Mouse (Mus musculus) thymus, postnatal 0 days (tissue): ENCODE results near the gene Camk2b. TPM values are rescaled to one million over a fixed set of nuclear protein-coding genes. Genes with fewer than 3 reads are reported as not detected.
"Not testable (repeated sequence)": the region's sequence is repeated elsewhere in the genome, so short reads cannot be mapped to it uniquely, and the experiment has no call there.

Source experiments
- DNase-seq: peaks from one replicate; pipeline ENCODE4 v3.0.0-alpha.2; 2015; ENCODE audit warnings: low spot score
- polyA plus RNA-seq: library from polyadenylated mRNA; unstranded; fragments of >200 nt; fragmentation: Nextera tagmentation; extraction: Ambion mirVana; gene quantifications from 2 replicates; pipeline ENCODE4 v1.2.1, GENCODE M21; 2015

The Camk2b gene
- polyA plus RNA-seq, 1 experiment from 2014 or later, result 2.3 TPM

GRCm38 (mm10) chr11:5949586-5950352 lies 116.4 kb downstream of the Camk2b start, which contains the start of gene Gck:
Gene Gck, minus strand, starts transcription at chr11:5950081.
- DNase-seq, result no peak

- DNase-seq, result no peak
Observed at GRCm38 (mm10) chr11:5948546-5949250, 117.5 kb downstream of the Camk2b start.

- no peak for DNase-seq
Observed at GRCm38 (mm10) chr11:5947796-5948195, 118.4 kb downstream of the Camk2b start.

GRCm38 (mm10) chr11:5945096-5945495 lies 121.1 kb downstream of the Camk2b start:
- no peak for DNase-seq

DNA sequence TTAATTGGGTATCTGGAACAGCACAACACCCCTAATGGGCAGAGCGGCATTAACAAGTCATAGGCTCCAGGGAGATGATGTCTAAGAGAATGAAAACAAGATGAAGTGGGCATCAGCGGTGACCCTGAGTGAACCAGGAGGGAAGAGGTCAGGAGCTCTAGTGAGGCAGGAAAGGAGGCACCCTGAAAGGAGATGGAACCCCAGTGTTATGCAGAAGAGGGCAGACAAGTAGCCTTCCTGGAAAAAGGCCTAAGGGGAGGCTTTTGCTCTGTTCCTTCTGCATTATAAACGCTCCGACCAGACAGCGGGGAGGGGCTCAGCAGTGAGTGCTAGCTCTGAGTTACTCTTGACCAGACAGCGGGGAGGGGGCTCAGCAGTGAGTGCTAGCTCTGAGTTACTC lies 123.2 kb downstream of the Camk2b start:
- no peak for DNase-seq

DNA sequence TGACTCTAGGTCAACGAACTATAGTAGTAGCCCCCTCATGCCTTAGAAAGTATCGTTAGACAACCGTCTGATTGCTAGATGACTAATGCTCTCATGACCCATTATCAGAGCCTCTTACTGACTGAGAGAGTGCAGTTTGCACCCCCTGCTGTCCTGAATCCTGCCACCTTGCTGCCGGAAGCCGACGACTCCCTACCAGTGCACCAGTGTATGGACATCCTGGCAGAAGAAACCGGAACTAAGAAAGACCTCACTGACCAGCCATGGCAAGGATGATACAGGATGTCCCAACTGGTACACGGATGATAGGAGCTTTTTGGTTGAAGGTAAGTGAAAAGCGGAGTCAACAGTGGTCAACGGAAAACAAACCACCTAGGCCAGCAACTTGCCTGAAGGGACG lies 131.6 kb downstream of the Camk2b start:
- not testable (repeated sequence) for DNase-seq

DNA sequence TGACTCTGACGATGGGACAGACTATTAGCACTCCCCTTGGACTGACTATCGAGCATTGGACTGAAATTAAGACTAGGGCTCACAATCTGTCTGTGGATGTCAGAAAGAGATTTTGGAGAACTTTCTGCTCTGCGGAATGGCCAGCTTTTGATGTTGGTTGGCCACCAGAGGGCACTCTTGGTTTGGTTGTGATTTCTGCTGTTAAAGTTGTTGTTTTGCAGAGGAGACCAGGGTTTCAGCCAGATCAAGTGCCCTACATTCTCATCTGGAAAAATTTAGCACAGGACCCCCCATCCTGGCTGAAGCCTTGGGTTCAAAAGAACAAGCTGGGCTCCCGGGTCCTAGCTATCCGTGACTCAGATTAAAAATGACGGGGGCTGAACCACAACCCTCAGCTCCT lies 134.2 kb downstream of the Camk2b start:
- DNase-seq, result peak; percentile 20

DNA sequence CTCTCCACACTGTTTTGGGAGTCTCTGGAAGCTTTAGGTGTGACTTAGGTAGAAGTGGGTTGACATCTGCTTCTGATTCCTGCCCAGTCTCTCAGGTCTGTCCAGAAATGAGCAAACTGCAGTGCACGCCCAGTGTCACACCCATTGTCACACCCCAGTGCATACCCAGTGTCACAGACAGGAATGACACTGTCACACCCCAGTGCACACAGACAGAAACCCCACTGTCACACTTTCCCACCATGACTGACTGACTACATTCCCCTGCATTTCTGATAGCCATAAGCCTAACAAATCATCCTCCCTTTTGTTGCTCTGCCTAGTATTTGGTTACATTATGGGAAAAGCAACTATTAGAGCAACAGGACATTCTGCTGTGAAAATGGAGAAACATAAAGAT lies 135.6 kb downstream of the Camk2b start:
- no peak for DNase-seq

DNA sequence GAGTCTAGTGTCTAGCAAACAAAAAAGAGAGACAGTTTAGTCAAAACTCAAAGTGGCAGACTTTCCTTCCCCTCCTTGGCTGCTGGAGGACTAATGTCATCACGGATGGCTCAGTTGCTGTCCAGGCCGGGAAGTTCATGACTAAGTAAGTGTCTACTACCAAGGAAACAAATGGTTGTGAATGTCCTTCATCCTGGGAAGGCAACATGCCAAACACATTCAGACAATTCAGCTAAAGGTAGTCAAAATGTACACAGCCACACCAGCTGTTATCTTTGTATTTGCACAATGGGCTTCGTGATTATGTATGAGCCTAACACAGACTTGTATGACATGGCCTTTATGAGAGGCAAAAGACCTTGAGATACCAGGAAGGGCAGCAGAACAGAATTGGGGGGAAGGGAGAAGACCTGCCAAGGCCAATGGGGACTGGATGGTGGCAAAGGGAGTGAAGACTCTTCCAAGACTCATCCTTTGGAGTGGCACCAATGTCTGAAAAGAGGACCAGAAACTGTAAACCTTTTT lies 139.4 kb downstream of the Camk2b start:
- no peak for DNase-seq

DNA sequence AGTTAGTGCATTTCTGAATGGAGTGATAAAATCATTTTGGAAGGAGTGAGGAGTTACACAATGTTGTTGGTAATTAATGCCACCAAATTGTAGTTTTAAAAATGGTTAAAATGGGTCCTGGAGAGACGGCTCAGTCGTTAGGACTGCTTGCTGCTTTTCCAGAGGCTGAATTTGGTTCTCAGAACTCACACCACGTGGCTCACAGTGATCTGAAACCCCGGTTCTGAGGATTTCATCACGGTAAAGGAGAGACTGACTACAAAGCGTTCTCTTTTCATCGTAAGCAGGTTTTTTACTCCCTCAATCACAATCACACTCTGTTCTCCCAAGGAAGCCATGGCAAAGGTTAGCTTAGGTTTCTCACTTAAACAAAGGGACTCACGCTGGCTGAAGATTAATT lies 141.5 kb downstream of the Camk2b start:
- DNase-seq, result no peak

DNA sequence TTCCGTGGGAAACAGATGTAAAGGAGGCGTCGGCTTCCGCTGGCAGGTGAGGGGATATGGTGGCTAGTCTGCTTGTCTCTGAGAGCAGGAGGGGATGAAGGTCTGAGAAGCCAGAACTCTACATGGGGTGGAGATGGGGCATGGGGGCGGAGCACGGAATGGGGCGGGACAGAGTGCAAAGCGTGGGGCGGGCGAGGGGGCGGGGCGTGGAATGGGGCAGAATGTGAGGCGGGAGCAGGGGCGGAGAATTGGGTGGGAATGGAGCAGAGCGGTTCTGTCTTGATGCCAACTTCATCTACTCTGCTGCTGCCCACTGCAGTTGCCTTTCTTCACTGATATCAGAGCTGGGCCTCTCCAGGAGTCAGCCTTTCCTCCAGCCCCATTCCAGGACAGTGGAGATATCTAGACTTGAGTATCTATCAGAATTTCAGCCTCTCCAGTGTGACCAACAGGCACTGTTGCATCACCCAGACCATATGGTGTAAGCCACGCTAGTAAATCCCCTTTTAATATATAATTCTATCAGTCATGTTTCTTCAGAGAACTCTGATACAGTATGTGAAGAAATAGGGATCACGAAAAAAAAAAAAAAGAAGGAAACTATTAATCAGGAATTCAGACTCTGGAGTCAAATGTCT lies 145.7 kb downstream of the Camk2b start:
- peak; percentile 12 for DNase-seq

Other genes with a start within 250 kb of the Camk2b start
- gene Polm, start 228.3 kb downstream of the Camk2b start, polyA plus RNA-seq, result 8.7 and 9.5 TPM in 2 replicates
- gene Aebp1, start 204.4 kb downstream of the Camk2b start, polyA plus RNA-seq, result 4.3 and 4.6 TPM in 2 replicates
- 97.0 and 118 TPM in 2 replicates for gene Pold2, start 188.1 kb downstream of the Camk2b start, polyA plus RNA-seq
- gene Myl7, start 167.6 kb downstream of the Camk2b start, polyA plus RNA-seq, result 6.8 and 7.0 TPM in 2 replicates
- gene Gck, start 116.3 kb downstream of the Camk2b start, polyA plus RNA-seq, result 1.0 and 1.4 TPM in 2 replicates
- 52.7 and 55.1 TPM in 2 replicates for gene Ykt6, start 110.7 kb downstream of the Camk2b start, polyA plus RNA-seq
- 0.55 and 0.93 TPM in 2 replicates for gene A730071L15Rik, start 133.7 kb upstream of the Camk2b start, polyA plus RNA-seq
- gene Nudcd3, start 134.1 kb upstream of the Camk2b start, polyA plus RNA-seq, result 33.5 and 37.7 TPM in 2 replicates
- 0.04 TPM in 2 replicates for gene Npc1l1, start 163.8 kb upstream of the Camk2b start, polyA plus RNA-seq
- gene Ddx56, start 201.4 kb upstream of the Camk2b start, polyA plus RNA-seq, result 81.6 and 83.9 TPM in 2 replicates
- gene Tmed4, start 208.5 kb upstream of the Camk2b start, polyA plus RNA-seq, result 75.7 and 79.0 TPM in 2 replicates
- 82.0 and 83.5 TPM in 2 replicates for gene Ogdh, start 225.3 kb upstream of the Camk2b start, polyA plus RNA-seq